Mouse (Mus musculus) bone marrow macrophage, adult 2 months (primary cell): ENCODE measurements at regions not wholly inside any gene's neighbourhood (a gene's known extent, or its start where the extent isn't known, plus 50 kb on each side); places are given as distances from the start of the nearest gene placed in this dataset.

Source experiments
- CTCF ChIP-seq: IDR thresholded peaks from 2 replicates; pipeline ENCODE4 v1.5.1; 2012; ENCODE audit warnings: low read depth, mild to moderate bottlenecking, low read length, moderate library complexity
- POLR2A ChIP-seq: IDR thresholded peaks from 2 replicates; pipeline ENCODE4 v1.6.1; 2012; ENCODE audit warnings: mild to moderate bottlenecking, low read depth, low read length, borderline replicate concordance

DNA sequence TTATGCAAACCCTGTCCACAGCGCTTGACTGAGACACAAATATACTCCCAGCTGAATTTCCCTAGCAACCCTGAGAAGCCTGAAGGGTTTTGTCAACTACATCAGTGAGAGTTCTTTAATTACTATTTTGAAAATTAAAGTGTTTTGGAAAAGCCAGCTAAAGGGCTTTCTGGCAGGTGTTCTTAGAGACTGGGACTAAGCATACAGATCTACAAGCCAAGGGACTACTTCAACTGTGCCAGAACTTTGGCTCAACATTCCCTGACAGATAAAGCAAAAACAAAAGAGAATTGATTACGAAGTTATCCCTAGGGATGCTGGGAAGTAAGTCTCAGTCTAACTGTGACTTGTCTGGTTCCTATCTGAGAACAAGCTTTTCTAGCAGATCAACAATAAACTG, 213.4 kb upstream of the Mkln1 start:
- TF ChIP-seq CTCF (no peak), POLR2A (no peak)
